Mouse (Mus musculus): ENCODE data around the gene Slitrk6.

The Slitrk6 gene

GRCm38 (mm10) chr14:110754484-110755307 is at the start of gene Slitrk6:
TSS of gene Slitrk6 (minus strand) at chr14:110755149.
- no peak for DNase-seq

DNA sequence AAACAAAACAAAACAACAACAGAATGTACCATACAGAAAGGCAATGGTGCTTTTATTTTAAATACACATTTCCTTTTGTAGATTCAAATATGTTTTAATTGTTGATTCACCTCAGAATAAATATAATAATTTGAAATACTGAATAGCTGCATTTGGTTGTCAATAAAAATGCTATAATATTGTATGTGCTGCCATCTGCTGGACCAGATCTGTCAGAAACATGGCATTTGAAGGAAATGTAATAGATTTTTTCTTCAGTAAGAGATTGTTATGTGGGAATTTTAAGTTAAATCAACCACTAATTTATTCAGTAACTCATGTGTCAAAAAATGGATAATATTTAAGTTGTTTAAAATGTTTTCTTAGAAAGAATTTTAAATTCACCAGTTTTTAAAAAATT is 22.6 kb upstream of the Slitrk6 start:
- DNase-seq: no peak

GRCm38 (mm10) chr14:110770694-110771093 is 15.7 kb upstream of the Slitrk6 start:
- DNase-seq: no peak

DNA sequence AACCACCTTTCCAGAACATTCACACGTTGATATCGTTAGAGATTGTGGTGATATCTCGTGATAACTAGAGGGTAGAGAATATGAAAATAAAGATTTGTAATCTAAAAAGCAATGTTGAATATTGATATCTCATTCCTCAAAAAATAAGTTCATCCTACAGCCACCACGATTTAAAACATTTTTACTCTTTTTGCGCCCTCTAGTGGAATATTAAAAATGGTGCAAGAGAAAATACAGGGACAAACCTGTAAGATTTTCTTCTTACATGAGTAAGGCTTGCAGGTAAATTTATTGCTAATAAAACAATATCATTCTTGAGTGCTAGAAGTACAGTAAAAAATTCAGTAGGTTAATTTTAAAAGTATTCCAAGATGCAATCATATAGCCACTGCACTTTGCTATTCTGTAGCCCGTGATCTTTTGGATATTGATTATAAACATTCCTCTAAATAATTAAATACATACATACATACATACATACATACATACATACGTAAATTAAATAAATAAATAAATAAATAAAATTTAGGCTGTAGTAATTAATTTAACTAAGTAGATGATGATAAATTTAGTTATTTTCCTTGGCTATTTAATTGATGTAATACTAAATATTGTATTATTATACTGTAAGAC is 7.8 kb upstream of the Slitrk6 start:
- no peak for DNase-seq

DNA sequence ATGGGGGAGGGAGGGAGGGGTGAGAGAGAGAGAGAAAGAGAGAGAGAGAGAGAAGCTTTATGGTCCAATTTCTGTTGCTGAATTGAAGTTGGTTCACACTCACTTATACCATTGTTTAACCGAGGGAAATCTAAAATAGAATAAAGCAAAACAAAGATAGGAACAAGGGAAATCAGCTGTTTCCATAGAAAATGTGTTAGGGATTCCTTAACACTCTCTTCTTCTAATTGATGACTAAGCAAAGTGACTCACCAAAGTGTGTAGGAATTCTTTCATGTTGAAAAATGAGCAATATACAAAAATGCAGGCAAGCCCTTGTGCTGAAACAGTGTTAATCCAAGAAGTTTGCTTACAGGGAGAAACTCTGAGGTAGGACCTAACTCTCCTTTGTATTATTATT is 6.0 kb upstream of the Slitrk6 start:
- no peak for DNase-seq

GRCm38 (mm10) chr14:110755308-110755650 is 330 bp upstream of the Slitrk6 start:
- no peak for DNase-seq

GRCm38 (mm10) chr14:110739861-110740260 is 15.1 kb downstream of the Slitrk6 start:
- DNase-seq: no peak

DNA sequence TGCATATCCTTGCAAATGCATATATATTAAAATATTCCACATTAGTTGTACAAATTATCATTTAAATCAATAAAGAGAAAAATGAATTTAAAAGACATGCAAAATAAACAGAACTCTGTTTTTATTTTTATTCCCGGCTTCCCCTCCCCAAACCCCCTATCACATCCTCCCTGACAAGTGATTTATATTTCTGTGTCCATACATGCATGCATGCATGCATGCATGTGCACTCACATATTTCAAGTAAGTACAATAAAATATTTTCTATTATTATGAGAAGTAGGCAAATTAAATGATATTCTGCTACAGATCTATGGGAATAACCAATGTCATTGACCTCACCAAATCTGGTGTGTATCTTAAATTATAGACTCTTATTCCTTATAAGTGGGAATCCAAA is 15.6 kb downstream of the Slitrk6 start:
- DNase-seq: no peak

- no peak for DNase-seq
These were observed 26.5 kb downstream of the Slitrk6 start for GRCm38 (mm10) chr14:110728344-110728910.

DNA sequence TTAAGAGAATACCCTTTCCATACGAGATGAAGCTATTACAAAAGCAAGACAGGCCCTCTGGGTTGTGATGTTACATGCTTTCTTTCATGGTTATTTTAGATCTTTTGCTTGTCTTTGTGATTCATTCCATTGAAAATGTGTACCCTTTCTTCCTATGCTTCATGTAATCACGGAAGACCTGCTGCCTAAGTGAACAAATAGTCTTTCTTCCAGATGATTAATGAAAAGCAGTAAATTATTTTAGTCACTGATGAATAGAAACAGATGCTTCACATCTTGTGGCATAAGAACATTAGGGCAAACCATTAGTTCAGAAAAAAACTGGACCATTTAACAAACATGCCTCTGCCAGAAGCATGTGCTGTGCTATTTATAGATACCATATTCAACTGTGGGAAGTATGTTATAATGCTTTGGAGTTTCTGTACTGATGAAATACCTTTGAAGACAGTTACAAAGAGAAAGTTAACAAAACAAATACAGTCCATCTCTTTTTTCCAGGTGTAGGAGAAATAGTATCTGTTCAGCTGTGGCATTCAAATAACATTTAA is 30.8 kb downstream of the Slitrk6 start:
- no peak for DNase-seq
